16 mouse cellular contexts compared by ENCODE assay signal in the genomic region with DNA sequence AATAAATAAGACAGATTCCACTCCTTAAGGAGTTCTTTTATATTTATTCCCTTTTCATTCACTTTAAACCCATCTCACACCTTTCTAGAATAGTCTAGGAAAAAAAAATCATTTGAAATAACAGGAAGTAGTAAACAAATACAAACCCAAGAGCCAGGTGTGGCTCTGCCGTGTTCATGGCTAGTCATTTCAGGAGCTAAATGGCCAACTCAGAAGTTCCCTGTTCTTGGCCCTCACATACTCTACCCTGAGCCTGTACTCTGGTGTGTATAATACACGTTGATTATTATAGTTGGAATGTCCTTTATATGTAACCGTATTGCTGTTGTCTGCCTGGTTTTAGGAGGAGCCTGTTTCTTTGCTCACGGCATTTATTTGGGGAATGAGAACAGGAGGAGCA.
"Had no signal": no experiment of that assay in that cellular context is flagged by ENCODE, and none has a peak within 500 bp of the region (broad histone marks: within the 10 kb centered on the region; RNA-seq: fewer than 3 reads in every experiment).

No protein-coding gene starts in this region.

- H3K9me3 ChIP-seq: neural tube, embryonic 13.5 days; neural tube, embryonic 15.5 days; stomach, embryonic 15.5 days had no signal

- H3K4me2 ChIP-seq: neural tube, embryonic 13.5 days; neural tube, embryonic 15.5 days; stomach, embryonic 15.5 days had no signal

- H3K27ac ChIP-seq: neural tube, embryonic 13.5 days; neural tube, embryonic 15.5 days; stomach, embryonic 15.5 days; stomach, postnatal 0 days had no signal

- DNase-seq: retina, postnatal 1 day; right cerebral cortex, adult 18-20 months; right cerebral cortex, postnatal 14 days; right cerebral cortex, postnatal 25 days; right cerebral cortex, postnatal 4 days; spleen, adult 18-20 months; thymus, adult 18-20 months; thymus, adult 2 months; thymus, postnatal 14 days; thymus, postnatal 25 days; thymus, postnatal 36 days; thymus, postnatal 4 days had no signal

- H3K9ac ChIP-seq: neural tube, embryonic 13.5 days; neural tube, embryonic 15.5 days; stomach, embryonic 15.5 days had no signal

- H3K36me3 ChIP-seq: neural tube, embryonic 13.5 days; neural tube, embryonic 15.5 days; stomach, embryonic 15.5 days had no signal

- H3K4me3 ChIP-seq: neural tube, embryonic 13.5 days; neural tube, embryonic 15.5 days; stomach, embryonic 15.5 days had no signal

- H3K4me1 ChIP-seq: stomach, embryonic 15.5 days had no signal

- H3K27me3 ChIP-seq: neural tube, embryonic 13.5 days; neural tube, embryonic 15.5 days; stomach, embryonic 15.5 days had no signal
